Mouse (Mus musculus): ENCODE measurements around the gene Lrrc25. TPM values are rescaled to one million over a fixed set of nuclear protein-coding genes. Genes with fewer than 3 reads are reported as not detected.

The Lrrc25 gene
- polyA plus RNA-seq, 2 experiments = 3.2 to 3.5 TPM

DNA sequence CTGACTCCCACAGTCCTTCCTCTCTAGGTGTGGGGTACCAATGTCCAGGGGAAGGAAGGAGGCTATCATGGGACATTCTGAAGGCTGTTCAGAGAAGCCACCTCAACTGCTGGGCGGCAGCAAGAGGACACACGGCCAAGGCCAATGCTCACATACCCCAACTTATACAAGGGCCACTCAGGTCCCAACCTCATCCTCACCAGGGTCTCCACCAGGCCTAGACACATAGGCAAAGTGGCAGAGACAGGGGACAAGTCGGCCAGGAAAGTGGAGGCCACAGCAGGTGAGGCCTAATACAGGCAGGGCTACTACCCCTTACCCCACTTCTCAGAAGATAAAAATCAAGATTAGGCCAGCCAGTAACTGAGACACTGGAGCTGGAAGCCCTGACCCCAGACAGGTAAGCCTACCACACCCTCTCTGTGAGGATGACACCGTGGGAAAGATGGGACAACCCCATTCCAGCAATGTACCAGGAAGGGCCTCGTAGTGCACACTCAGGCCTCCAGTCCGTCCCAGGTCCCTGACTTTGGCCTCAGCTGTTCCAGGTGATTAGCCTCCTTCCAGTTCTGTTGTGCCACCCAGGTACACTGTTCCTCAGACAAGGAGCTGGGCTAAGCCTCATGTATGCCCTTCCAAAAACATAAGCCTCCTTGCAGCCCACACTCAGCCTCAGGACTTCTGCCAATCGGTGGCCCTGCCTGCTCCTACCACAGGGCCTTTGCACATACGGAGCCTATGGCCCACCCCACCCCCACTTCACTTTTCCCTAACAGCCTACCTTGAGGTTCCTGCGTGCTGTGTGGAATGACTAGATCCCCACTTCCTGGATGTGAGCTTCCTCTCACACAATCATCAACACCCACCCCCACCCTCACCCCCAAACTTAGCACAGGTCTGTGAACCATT is 9.8 kb upstream of the Lrrc25 start:
- Histone ChIP-seq H3K4me3 (replicated peaks; ENCODE audit: low read length) (no peak overlapping the region), H3K27me3 (ENCODE audit: control insufficient read depth, insufficient read depth, low read length) (no peaks in the 10 kb centered on the region), H3K9ac (ENCODE audit: low read depth, low read length, severe bottlenecking) (peak overlapping the region; percentile 92; the same call in 1 of the 2 replicates), H3K36me3 (ENCODE audit: control insufficient read depth, insufficient read depth, low read length) (peaks cover 7% of the 10 kb centered on the region), H3K27ac (replicated peaks; ENCODE audit: low read depth, low read length) (no peak overlapping the region), H3K4me2 (replicated peaks; ENCODE audit: low read depth, low read length, severe bottlenecking) (no peak overlapping the region; the same call in 1 of the 2 replicates), H3K9me3 (ENCODE audit: control insufficient read depth, low read length) (no peaks in the 10 kb centered on the region), H3K4me1 (ENCODE audit: control insufficient read depth, insufficient read depth, low read length) (peaks cover 33% of the 10 kb centered on the region)
- WGBS = 83% methylated on average over 9 of the region's 9 CpGs
- ATAC-seq (ENCODE audit: low FRiP score, low read depth) = no peak
- no peak for TF ChIP-seq POLR2A (IDR thresholded peaks at IDR 0.05; ENCODE audit: borderline replicate concordance, extremely low read depth, insufficient read depth, insufficient read length)
- no peak for DNase-seq (ENCODE audit: low spot score)

- H3K4me2 ChIP-seq (replicated peaks; ENCODE audit: low read depth, low read length, severe bottlenecking) = peak overlapping the region; percentile 99
- peaks cover 7% of the 10 kb centered on the region for H3K36me3 ChIP-seq (ENCODE audit: control insufficient read depth, insufficient read depth, low read length)
- no peak for DNase-seq (ENCODE audit: low spot score)
- peak overlapping the region; percentile 92 for H3K9ac ChIP-seq (ENCODE audit: low read depth, low read length, severe bottlenecking)
- H3K4me1 ChIP-seq (ENCODE audit: control insufficient read depth, insufficient read depth, low read length) = peaks cover 33% of the 10 kb centered on the region
- no peak overlapping the region for H3K27ac ChIP-seq (replicated peaks; ENCODE audit: low read depth, low read length)
- no peak for TF ChIP-seq POLR2A (IDR thresholded peaks at IDR 0.05; ENCODE audit: borderline replicate concordance, extremely low read depth, insufficient read depth, insufficient read length)
- H3K9me3 ChIP-seq (ENCODE audit: control insufficient read depth, low read length) = no peaks in the 10 kb centered on the region
- peak overlapping the region; percentile 82 for H3K4me3 ChIP-seq (replicated peaks; ENCODE audit: low read length)
- no peaks in the 10 kb centered on the region for H3K27me3 ChIP-seq (ENCODE audit: control insufficient read depth, insufficient read depth, low read length)
- 53% methylated on average over 18 of the region's 18 CpGs for WGBS
- no peak for ATAC-seq (ENCODE audit: low FRiP score, low read depth)
These were observed 9.0 kb upstream of the Lrrc25 start for GRCm38 (mm10) chr8:70606780-70607602.

DNA sequence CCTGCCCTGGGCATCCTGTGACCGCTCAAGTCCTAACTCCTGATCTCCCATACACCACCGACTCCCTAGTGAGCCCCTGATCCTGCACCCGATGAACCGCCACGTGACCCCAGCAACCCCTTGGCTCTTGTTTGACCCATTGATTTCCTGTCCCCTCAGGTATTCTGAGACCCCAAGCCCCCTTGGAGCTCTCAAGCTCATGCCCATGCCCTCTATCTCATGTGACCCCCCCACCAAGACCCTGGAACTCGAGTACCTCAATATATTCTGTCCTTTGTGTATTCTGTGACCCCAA is 8.4 kb upstream of the Lrrc25 start:
- H3K4me2 ChIP-seq (replicated peaks; ENCODE audit: low read depth, low read length, severe bottlenecking) = peak overlapping the region; percentile 99
- 23% methylated on average over 6 of the region's 6 CpGs for WGBS
- no peaks in the 10 kb centered on the region for H3K9me3 ChIP-seq (ENCODE audit: control insufficient read depth, low read length)
- peak overlapping the region; percentile 82 for H3K4me3 ChIP-seq (replicated peaks; ENCODE audit: low read length)
- no peaks in the 10 kb centered on the region for H3K27me3 ChIP-seq (ENCODE audit: control insufficient read depth, insufficient read depth, low read length)
- TF ChIP-seq POLR2A (IDR thresholded peaks at IDR 0.05; ENCODE audit: borderline replicate concordance, extremely low read depth, insufficient read depth, insufficient read length) = no peak
- peaks cover 4% of the 10 kb centered on the region; the same call in 1 of the 2 replicates for H3K36me3 ChIP-seq (ENCODE audit: control insufficient read depth, insufficient read depth, low read length)
- peaks cover 33% of the 10 kb centered on the region for H3K4me1 ChIP-seq (ENCODE audit: control insufficient read depth, insufficient read depth, low read length)
- DNase-seq (ENCODE audit: low spot score) = no peak
- H3K27ac ChIP-seq (replicated peaks; ENCODE audit: low read depth, low read length) = no peak overlapping the region
- no peak for ATAC-seq (ENCODE audit: low FRiP score, low read depth)
- H3K9ac ChIP-seq (ENCODE audit: low read depth, low read length, severe bottlenecking) = peak overlapping the region; percentile 92

DNA sequence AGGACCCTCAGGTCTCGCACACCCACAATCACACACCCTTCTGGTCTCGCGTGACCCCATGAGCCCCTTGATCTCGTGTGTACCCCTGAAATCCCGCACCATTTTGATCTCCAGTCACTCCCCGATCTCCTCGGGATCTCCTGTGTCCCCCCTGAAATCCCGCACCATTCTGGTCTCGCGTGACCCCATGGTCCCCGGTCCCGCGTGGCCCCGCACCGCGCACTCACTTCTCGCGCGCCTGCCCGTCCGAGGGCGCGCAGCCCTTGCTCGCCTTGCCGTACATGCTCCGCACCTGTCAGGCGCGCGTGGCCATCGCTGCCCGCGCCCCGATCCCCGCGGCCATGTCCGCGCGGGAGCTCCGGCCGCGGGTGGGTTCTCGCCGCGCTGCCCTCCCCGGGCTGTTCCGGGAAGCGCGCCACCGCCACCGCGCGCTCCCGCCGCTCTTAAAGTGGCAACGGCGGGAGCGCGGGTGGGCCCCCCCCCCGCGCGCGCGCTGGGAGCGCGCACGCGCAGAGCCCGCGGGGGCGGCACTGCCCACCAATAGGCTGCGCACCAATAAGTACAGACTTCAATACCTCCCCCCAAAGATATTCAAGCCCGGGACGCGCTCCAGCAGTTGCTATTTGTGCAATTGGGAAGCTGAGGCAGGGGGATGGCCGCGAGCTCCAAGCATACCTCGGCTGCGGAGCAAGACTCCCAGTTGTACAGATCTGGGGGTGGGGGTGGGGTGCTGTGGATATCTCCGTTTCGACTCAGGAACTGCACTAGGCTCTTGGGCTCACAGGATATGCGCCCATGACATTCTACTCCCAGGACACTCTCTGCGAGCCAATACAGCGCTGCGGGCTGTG is 7.8 kb upstream of the Lrrc25 start:
- Histone ChIP-seq H3K36me3 (ENCODE audit: control insufficient read depth, insufficient read depth, low read length) (no peaks in the 10 kb centered on the region), H3K4me3 (replicated peaks; ENCODE audit: low read length) (peak overlapping the region; percentile 82), H3K27ac (replicated peaks; ENCODE audit: low read depth, low read length) (peak overlapping the region; percentile 99), H3K27me3 (ENCODE audit: control insufficient read depth, insufficient read depth, low read length) (no peaks in the 10 kb centered on the region), H3K4me1 (ENCODE audit: control insufficient read depth, insufficient read depth, low read length) (peaks cover 33% of the 10 kb centered on the region), H3K9ac (ENCODE audit: low read depth, low read length, severe bottlenecking) (peak overlapping the region; percentile 92), H3K9me3 (ENCODE audit: control insufficient read depth, low read length) (no peaks in the 10 kb centered on the region), H3K4me2 (replicated peaks; ENCODE audit: low read depth, low read length, severe bottlenecking) (peak overlapping the region; percentile 99)
- under 1% methylated on average over 84 of the region's 84 CpGs for WGBS
- ATAC-seq (ENCODE audit: low FRiP score, low read depth) (no peak), DNase-seq (ENCODE audit: low spot score) (peak; percentile 61)
- TF ChIP-seq POLR2A (IDR thresholded peaks at IDR 0.05; ENCODE audit: borderline replicate concordance, extremely low read depth, insufficient read depth, insufficient read length) = no peak

All from limb, embryonic 14.5 days (tissue).